Mouse (Mus musculus) embryonic facial prominence, embryonic 14.5 days (tissue): Measurements from ENCODE around the gene Mras. TPM values are rescaled to one million over a fixed set of nuclear protein-coding genes. Genes with fewer than 3 reads are reported as not detected.

Experiments used
- polyA plus RNA-seq: library from polyadenylated mRNA; unstranded; fragments of >200 nt; fragmentation: Nextera tagmentation; extraction: Ambion mirVana; gene quantifications from 2 replicates; pipeline ENCODE4 v1.2.1, GENCODE M21; 2014

Gene Mras
- polyA plus RNA-seq, 1 experiment from 2014 or later: 30.6 TPM

Other genes with a start within 250 kb of the Mras start
- not detected in 2 replicates for gene Faiml, start 200.1 kb downstream of the Mras start, polyA plus RNA-seq
- 22.2 and 27.3 TPM in 2 replicates for gene Cep70, start 194.0 kb downstream of the Mras start, polyA plus RNA-seq
- gene Esyt3, start 78.8 kb downstream of the Mras start, polyA plus RNA-seq: 0.84 and 0.90 TPM in 2 replicates
- 0.41 and 3.3 TPM in 2 replicates for gene Nme9, start 14.1 kb upstream of the Mras start, polyA plus RNA-seq
- gene Armc8, start 131.5 kb upstream of the Mras start, polyA plus RNA-seq: 21.0 and 22.8 TPM in 2 replicates
- 19.0 and 21.3 TPM in 2 replicates for gene Dbr1, start 138.4 kb upstream of the Mras start, polyA plus RNA-seq
- gene A4gnt, start 175.1 kb upstream of the Mras start, polyA plus RNA-seq: not detected in 2 replicates
- gene Dzip1l, start 192.1 kb upstream of the Mras start, polyA plus RNA-seq: 15.6 and 15.8 TPM in 2 replicates